Comparison of ENCODE assay signal across 8 mouse cellular contexts in genomic region chr15:77815867-77816600, GRCm38 (mm10). TPM values are rescaled to one million over a fixed set of nuclear protein-coding genes. Genes with fewer than 3 reads are reported as not detected.
DNase-seq lines count a peak whose midpoint lies in the region; ATAC-seq lines count a peak whose summit lies in the region.

No protein-coding gene starts in this region.

- peak; percentile 61 for DNase-seq in MN1 (ENCODE audit: low spot score)
- peak; percentile 39 for DNase-seq in forebrain, embryonic 14.5 days (ENCODE audit: low spot score)
- DNase-seq in intestine, embryonic 14.5 days (ENCODE audit: low spot score): no peak
- DNase-seq in lung, postnatal 14 days: peak; percentile 52
- no peak for DNase-seq in spleen, postnatal 4 days (ENCODE audit: low spot score in 2 of 2)
- no peak for DNase-seq in frontal cortex, postnatal 10 days (ENCODE audit: low spot score in 2 of 2)

- no peak for ATAC-seq in hindbrain, embryonic 13.5 days (ENCODE audit: low FRiP score)
- ATAC-seq in hindbrain, embryonic 12.5 days (ENCODE audit: low FRiP score): no peak
- ATAC-seq in forebrain, embryonic 14.5 days: no peak
- ATAC-seq in intestine, embryonic 14.5 days (replicated peaks; ENCODE audit: low FRiP score, low TSS enrichment, low read depth): no peak

- WGBS in hindbrain, embryonic 13.5 days: 81% methylated on average over 17 of the region's 17 CpGs
- WGBS in hindbrain, embryonic 12.5 days: 83% methylated on average over 17 of the region's 17 CpGs
- WGBS in forebrain, embryonic 14.5 days: 72% methylated on average over 17 of the region's 17 CpGs
- WGBS in intestine, embryonic 14.5 days: 55% methylated on average over 17 of the region's 17 CpGs

- H3K36me3 ChIP-seq in hindbrain, embryonic 13.5 days: peaks cover 14% of the 10 kb centered on the region
- H3K36me3 ChIP-seq in hindbrain, embryonic 12.5 days: 0 out of 2 replicates have a peak, but pooled peaks cover 7% of the 10 kb centered on the region
- peaks cover 12% of the 10 kb centered on the region for H3K36me3 ChIP-seq in forebrain, embryonic 14.5 days (ENCODE audit: control insufficient read depth, insufficient read depth, low read length)
- peaks cover 26% of the 10 kb centered on the region for H3K36me3 ChIP-seq in intestine, embryonic 14.5 days (ENCODE audit: control insufficient read depth, insufficient read depth, low read length)

- H3K4me3 ChIP-seq in hindbrain, embryonic 13.5 days: no peak overlapping the region
- no peak overlapping the region for H3K4me3 ChIP-seq in hindbrain, embryonic 12.5 days
- H3K4me3 ChIP-seq in forebrain, embryonic 14.5 days (ENCODE audit: low read depth, low read length): no peak overlapping the region
- no peak overlapping the region for H3K4me3 ChIP-seq in intestine, embryonic 14.5 days (ENCODE audit: low read depth, low read length)

- H3K27me3 ChIP-seq in hindbrain, embryonic 13.5 days: no peaks in the 10 kb centered on the region
- no peaks in the 10 kb centered on the region for H3K27me3 ChIP-seq in hindbrain, embryonic 12.5 days
- H3K27me3 ChIP-seq in forebrain, embryonic 14.5 days (replicated peaks; ENCODE audit: control insufficient read depth, insufficient read depth, low read length): no peaks in the 10 kb centered on the region
- no peaks in the 10 kb centered on the region for H3K27me3 ChIP-seq in intestine, embryonic 14.5 days (replicated peaks; ENCODE audit: control insufficient read depth, insufficient read depth, low read length)

- peaks cover 47% of the 10 kb centered on the region for H3K4me1 ChIP-seq in hindbrain, embryonic 13.5 days (replicated peaks)
- H3K4me1 ChIP-seq in hindbrain, embryonic 12.5 days: peaks cover 24% of the 10 kb centered on the region
- H3K4me1 ChIP-seq in forebrain, embryonic 14.5 days (ENCODE audit: control insufficient read depth, insufficient read depth, low read length): peaks cover 7% of the 10 kb centered on the region; the same call in 1 of the 2 replicates
- H3K4me1 ChIP-seq in intestine, embryonic 14.5 days (replicated peaks; ENCODE audit: control insufficient read depth, insufficient read depth, low read length): peaks cover 64% of the 10 kb centered on the region

- peak overlapping the region; percentile 15; the same call in 1 of the 2 replicates for H3K9ac ChIP-seq in hindbrain, embryonic 13.5 days
- no peak overlapping the region for H3K9ac ChIP-seq in hindbrain, embryonic 12.5 days
- H3K9ac ChIP-seq in forebrain, embryonic 14.5 days (ENCODE audit: low read length): 0 out of 2 replicates have a peak overlapping the region, but pooled peaks have one; percentile 17
- H3K9ac ChIP-seq in intestine, embryonic 14.5 days (ENCODE audit: low read length): no peak overlapping the region

- H3K4me2 ChIP-seq in hindbrain, embryonic 13.5 days: no peak overlapping the region
- no peak overlapping the region for H3K4me2 ChIP-seq in hindbrain, embryonic 12.5 days (replicated peaks)
- H3K4me2 ChIP-seq in forebrain, embryonic 14.5 days (ENCODE audit: low read length): no peak overlapping the region
- no peak overlapping the region for H3K4me2 ChIP-seq in intestine, embryonic 14.5 days (ENCODE audit: low read length)

- H3K27ac ChIP-seq in hindbrain, embryonic 13.5 days: no peak overlapping the region
- no peak overlapping the region for H3K27ac ChIP-seq in hindbrain, embryonic 12.5 days
- H3K27ac ChIP-seq in forebrain, embryonic 14.5 days (ENCODE audit: low read depth, low read length): no peak overlapping the region; the same call in 1 of the 2 replicates
- H3K27ac ChIP-seq in intestine, embryonic 14.5 days (ENCODE audit: low read depth): peak overlapping the region; percentile 69

- H3K9me3 ChIP-seq in hindbrain, embryonic 13.5 days: no peaks in the 10 kb centered on the region
- H3K9me3 ChIP-seq in hindbrain, embryonic 12.5 days (replicated peaks): no peaks in the 10 kb centered on the region
- H3K9me3 ChIP-seq in forebrain, embryonic 14.5 days (replicated peaks; ENCODE audit: control insufficient read depth, low read length): no peaks in the 10 kb centered on the region
- no peaks in the 10 kb centered on the region for H3K9me3 ChIP-seq in intestine, embryonic 14.5 days (ENCODE audit: control insufficient read depth, low read length)

RNA-seq across cellular contexts. Expression of gene Myh9, which starts 25.9 kb away (rescaled TPM):
- 14.5 and 14.9 TPM in 2 replicates for polyA plus RNA-seq in hindbrain, embryonic 13.5 days (2015; fragmentation: Nextera tagmentation; extraction: Ambion mirVana)
- 32.0 and 33.5 TPM in 2 replicates for polyA plus RNA-seq in hindbrain, embryonic 12.5 days (2016; fragmentation: Nextera tagmentation; extraction: Ambion mirVana)
- polyA plus RNA-seq in forebrain, embryonic 14.5 days (2014; fragmentation: Nextera tagmentation; extraction: Ambion mirVana): 10.8 and 14.6 TPM in 2 replicates
- 67.9 and 72.2 TPM in 2 replicates for polyA plus RNA-seq in intestine, embryonic 14.5 days (2014; fragmentation: Nextera tagmentation; extraction: Ambion mirVana)

RNA-seq across cellular contexts. Expression of gene Apol8, which starts 59.2 kb away (rescaled TPM):
- 0.06 and 0.16 TPM in 2 replicates for polyA plus RNA-seq in hindbrain, embryonic 13.5 days (2015; fragmentation: Nextera tagmentation; extraction: Ambion mirVana)
- polyA plus RNA-seq in hindbrain, embryonic 12.5 days (2016; fragmentation: Nextera tagmentation; extraction: Ambion mirVana): 0.22 and 0.47 TPM in 2 replicates
- 0.06 TPM in 1 of 2 replicates, not detected in the other for polyA plus RNA-seq in forebrain, embryonic 14.5 days (2014; fragmentation: Nextera tagmentation; extraction: Ambion mirVana)
- not detected in 2 replicates for polyA plus RNA-seq in intestine, embryonic 14.5 days (2014; fragmentation: Nextera tagmentation; extraction: Ambion mirVana)

Comparison
In these comparisons a context has a peak if more than half of its experiments do, and no peak if none do; other contexts are left out.
1. H3K9ac ChIP-seq: peak in hindbrain, embryonic 13.5 days (single experiment) and forebrain, embryonic 14.5 days (single experiment); none in hindbrain, embryonic 12.5 days (single experiment) and intestine, embryonic 14.5 days (single experiment).
2. DNase-seq: peak in MN1 (single experiment), forebrain, embryonic 14.5 days (single experiment) and lung, postnatal 14 days (single experiment); none in intestine, embryonic 14.5 days (single experiment), spleen, postnatal 4 days (0 of 2) and frontal cortex, postnatal 10 days (0 of 2).